Mouse (Mus musculus): ENCODE measurements around the gene Cox8b. TPM values are rescaled to one million over a fixed set of nuclear protein-coding genes. Genes with fewer than 3 reads are reported as not detected.

Gene Cox8b
- total and polyA plus RNA-seq, 2 experiments from 2014 or later = not detected

DNA sequence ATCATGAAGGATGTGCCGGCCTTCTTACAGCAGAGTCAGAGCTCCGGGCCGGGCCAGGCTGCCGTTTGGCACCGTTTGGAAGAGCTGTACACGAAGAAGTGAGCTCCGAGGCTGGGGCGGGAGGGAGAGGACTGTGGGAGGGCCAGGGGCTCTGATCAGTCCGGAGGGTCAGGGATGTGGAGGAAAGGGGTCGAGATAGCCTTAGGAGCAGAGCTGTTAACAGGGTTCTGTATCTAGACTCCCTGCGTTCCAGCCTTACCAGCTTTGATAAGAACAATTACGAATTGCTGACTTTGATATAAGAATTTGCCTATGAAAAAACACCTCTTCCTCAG, 17.8 kb downstream of the Cox8b start:
- peaks cover 14% of the 10 kb centered on the region for H3K36me3 ChIP-seq (ENCODE audit: insufficient read depth, low read length)
- no peaks in the 10 kb centered on the region for H3K27me3 ChIP-seq (ENCODE audit: insufficient read depth, low read length)
- H3K9ac ChIP-seq (replicated peaks; ENCODE audit: low read length, poor library complexity, severe bottlenecking) = peak overlapping the region; percentile 94
- WGBS = under 1% methylated on average over 12 of the region's 12 CpGs
- no peak for TF ChIP-seq CTCF (IDR thresholded peaks at IDR 0.05)
- H3K4me1 ChIP-seq (ENCODE audit: insufficient read depth, low read length) = 0 out of 2 replicates have a peak, but pooled peaks cover 4% of the 10 kb centered on the region
- no peaks in the 10 kb centered on the region for H3K9me3 ChIP-seq (ENCODE audit: low read length)
- peak overlapping the region; percentile 81 for H3K4me3 ChIP-seq (ENCODE audit: low read depth, low read length)
- DNase-seq (ENCODE audit: low spot score) (no peak), ATAC-seq (ENCODE audit: low FRiP score) (peak; percentile 47; the same call in 1 of the 2 replicates)
- peak overlapping the region; percentile 89 for H3K27ac ChIP-seq (ENCODE audit: low read depth, low read length)
- H3K4me2 ChIP-seq (ENCODE audit: low read depth, low read length, poor library complexity, severe bottlenecking) = peak overlapping the region; percentile 74

- TF ChIP-seq CTCF (IDR thresholded peaks at IDR 0.05) = peak; percentile 8; the same call in 1 of the 2 replicates
- peak within 1 kb of the TSS; percentile 94 for H3K9ac ChIP-seq (replicated peaks; ENCODE audit: low read length, poor library complexity, severe bottlenecking)
- peak within 1 kb of the TSS; percentile 81 for H3K4me3 ChIP-seq (ENCODE audit: low read depth, low read length)
- WGBS = under 1% methylated on average over 55 of the region's 59 CpGs
- ATAC-seq (ENCODE audit: low FRiP score) (peak; percentile 96), DNase-seq (ENCODE audit: low spot score) (peak; percentile 97)
- peak within 1 kb of the TSS; percentile 89 for H3K27ac ChIP-seq (ENCODE audit: low read depth, low read length)
- H3K27me3 ChIP-seq (ENCODE audit: insufficient read depth, low read length) = no peaks in the 10 kb centered on the region
- peak within 1 kb of the TSS; percentile 74 for H3K4me2 ChIP-seq (ENCODE audit: low read depth, low read length, poor library complexity, severe bottlenecking)
- H3K9me3 ChIP-seq (ENCODE audit: low read length) = no peaks in the 10 kb centered on the region
- peaks cover 13% of the 10 kb centered on the region for H3K36me3 ChIP-seq (ENCODE audit: insufficient read depth, low read length)
- H3K4me1 ChIP-seq (ENCODE audit: insufficient read depth, low read length) = 0 out of 2 replicates have a peak, but pooled peaks cover 4% of the 10 kb centered on the region
Observed at GRCm38 (mm10) chr7:140881696-140882468, 18.4 kb downstream of the Cox8b start, which contains the start of the genes Psmd13 and Sirt3. Psmd13 (plus strand) TSS chr7:140881968. Sirt3 (minus strand) TSS chr7:140882309.

DNA sequence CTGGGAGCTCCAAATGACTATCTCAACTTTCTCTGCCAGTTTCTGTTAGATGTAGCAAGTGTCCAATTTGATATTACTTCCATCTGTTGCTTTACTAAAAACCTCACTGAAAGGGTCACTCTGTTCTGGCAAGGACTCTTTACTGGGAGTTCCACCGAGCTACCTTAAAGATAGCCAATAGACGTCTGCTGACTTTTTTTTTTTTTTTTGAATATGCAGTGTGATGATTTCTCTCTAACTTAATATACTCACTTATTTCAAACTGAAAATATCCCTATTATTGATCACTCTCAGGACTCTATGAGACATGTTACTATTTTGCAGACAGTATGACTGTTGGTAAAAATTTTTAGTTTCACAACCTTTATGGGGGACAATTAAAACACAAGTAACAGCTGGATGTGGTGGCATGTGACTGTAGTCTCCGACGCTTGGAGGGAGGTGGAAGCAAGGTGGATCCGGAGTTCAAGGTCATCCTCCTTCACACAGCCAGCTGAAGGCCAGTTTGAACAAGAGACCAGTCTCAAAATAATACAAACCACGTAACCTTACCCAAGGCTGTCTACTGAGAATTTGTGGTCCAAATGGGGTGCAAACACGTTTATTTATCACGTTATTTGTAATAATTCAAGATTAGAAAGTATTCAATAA, 19.3 kb downstream of the Cox8b start:
- DNase-seq (ENCODE audit: low spot score) (no peak), ATAC-seq (ENCODE audit: low FRiP score) (no peak)
- no peaks in the 10 kb centered on the region for H3K27me3 ChIP-seq (ENCODE audit: insufficient read depth, low read length)
- 0 out of 2 replicates have a peak, but pooled peaks cover 4% of the 10 kb centered on the region for H3K4me1 ChIP-seq (ENCODE audit: insufficient read depth, low read length)
- 22% methylated on average over 8 of the region's 8 CpGs for WGBS
- no peaks in the 10 kb centered on the region for H3K9me3 ChIP-seq (ENCODE audit: low read length)
- no peak for TF ChIP-seq CTCF (IDR thresholded peaks at IDR 0.05)
- peak overlapping the region; percentile 81 for H3K4me3 ChIP-seq (ENCODE audit: low read depth, low read length)
- H3K36me3 ChIP-seq (ENCODE audit: insufficient read depth, low read length) = 0 out of 2 replicates have a peak, but pooled peaks cover 13% of the 10 kb centered on the region
- H3K27ac ChIP-seq (ENCODE audit: low read depth, low read length) = peak overlapping the region; percentile 89; the same call in 1 of the 2 replicates
- H3K9ac ChIP-seq (replicated peaks; ENCODE audit: low read length, poor library complexity, severe bottlenecking) = peak overlapping the region; percentile 94
- H3K4me2 ChIP-seq (ENCODE audit: low read depth, low read length, poor library complexity, severe bottlenecking) = peak overlapping the region; percentile 74

GRCm38 (mm10) chr7:140880419-140880818, 19.8 kb downstream of the Cox8b start:
- H3K27me3 ChIP-seq (ENCODE audit: insufficient read depth, low read length) = no peaks in the 10 kb centered on the region
- no peak overlapping the region for H3K27ac ChIP-seq (ENCODE audit: low read depth, low read length)
- H3K36me3 ChIP-seq (ENCODE audit: insufficient read depth, low read length) = peaks cover 15% of the 10 kb centered on the region
- DNase-seq (ENCODE audit: low spot score) (no peak), ATAC-seq (ENCODE audit: low FRiP score) (no peak)
- no peak overlapping the region for H3K9ac ChIP-seq (replicated peaks; ENCODE audit: low read length, poor library complexity, severe bottlenecking)
- no peak overlapping the region for H3K4me3 ChIP-seq (ENCODE audit: low read depth, low read length)
- no peaks in the 10 kb centered on the region for H3K9me3 ChIP-seq (ENCODE audit: low read length)
- 0 out of 2 replicates have a peak, but pooled peaks cover 4% of the 10 kb centered on the region for H3K4me1 ChIP-seq (ENCODE audit: insufficient read depth, low read length)
- H3K4me2 ChIP-seq (ENCODE audit: low read depth, low read length, poor library complexity, severe bottlenecking) = no peak overlapping the region
- TF ChIP-seq CTCF (IDR thresholded peaks at IDR 0.05) = no peak
- WGBS = 83% methylated on average over 3 of the region's 3 CpGs

GRCm38 (mm10) chr7:140879355-140879754, 20.9 kb downstream of the Cox8b start:
- Histone ChIP-seq H3K27ac (ENCODE audit: low read depth, low read length) (no peak overlapping the region), H3K9me3 (ENCODE audit: low read length) (no peaks in the 10 kb centered on the region), H3K9ac (replicated peaks; ENCODE audit: low read length, poor library complexity, severe bottlenecking) (no peak overlapping the region), H3K4me1 (ENCODE audit: insufficient read depth, low read length) (0 out of 2 replicates have a peak, but pooled peaks cover 4% of the 10 kb centered on the region), H3K4me2 (ENCODE audit: low read depth, low read length, poor library complexity, severe bottlenecking) (no peak overlapping the region), H3K36me3 (ENCODE audit: insufficient read depth, low read length) (peaks cover 23% of the 10 kb centered on the region), H3K27me3 (ENCODE audit: insufficient read depth, low read length) (no peaks in the 10 kb centered on the region), H3K4me3 (ENCODE audit: low read depth, low read length) (no peak overlapping the region)
- 91% methylated on average over 7 of the region's 7 CpGs for WGBS
- DNase-seq (ENCODE audit: low spot score) (no peak), ATAC-seq (ENCODE audit: low FRiP score) (no peak)
- TF ChIP-seq CTCF (IDR thresholded peaks at IDR 0.05) = no peak

- TF ChIP-seq CTCF (IDR thresholded peaks at IDR 0.05) = no peak
- Histone ChIP-seq H3K27me3 (ENCODE audit: insufficient read depth, low read length) (no peaks in the 10 kb centered on the region), H3K9ac (replicated peaks; ENCODE audit: low read length, poor library complexity, severe bottlenecking) (no peak overlapping the region), H3K27ac (ENCODE audit: low read depth, low read length) (no peak overlapping the region), H3K4me1 (ENCODE audit: insufficient read depth, low read length) (no peaks in the 10 kb centered on the region), H3K4me3 (ENCODE audit: low read depth, low read length) (no peak overlapping the region), H3K36me3 (ENCODE audit: insufficient read depth, low read length) (peaks cover 30% of the 10 kb centered on the region), H3K4me2 (ENCODE audit: low read depth, low read length, poor library complexity, severe bottlenecking) (no peak overlapping the region), H3K9me3 (ENCODE audit: low read length) (no peaks in the 10 kb centered on the region)
- 92% methylated on average over 6 of the region's 6 CpGs for WGBS
- DNase-seq (ENCODE audit: low spot score) (no peak), ATAC-seq (ENCODE audit: low FRiP score) (no peak)
Observed at GRCm38 (mm10) chr7:140877364-140877763, 22.9 kb downstream of the Cox8b start.
